In the genomic region with DNA sequence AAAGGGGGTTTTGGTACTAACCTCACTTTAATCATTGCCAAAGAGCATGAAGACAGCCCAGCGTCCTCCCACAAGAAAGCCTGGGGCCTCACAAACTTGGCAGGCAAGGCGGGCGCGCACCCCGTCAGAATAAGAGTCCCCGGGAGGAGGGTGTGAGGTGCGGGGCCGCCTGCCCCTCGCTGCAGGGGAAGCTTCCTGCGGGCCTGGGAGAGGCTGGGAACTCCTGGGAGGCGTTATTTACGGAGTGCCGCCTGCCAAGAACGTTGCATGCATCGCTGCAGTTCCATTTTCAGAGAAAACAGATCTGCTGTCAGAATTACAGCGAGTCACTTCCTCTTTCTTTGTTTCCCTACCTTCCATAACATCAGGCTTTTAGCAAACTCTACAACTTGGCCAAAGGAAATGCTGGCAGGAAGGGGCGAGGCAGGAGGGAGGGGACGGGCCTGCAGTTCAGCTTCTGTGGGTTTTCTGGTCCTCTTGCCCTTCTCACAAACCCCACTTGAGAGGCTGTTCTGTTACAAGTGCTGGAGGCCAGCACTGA, we compare ENCODE assay signal across 8 mouse cellular contexts.
A peak's percentile ranks its signal among the peaks of the same experiment; 100 is the strongest.
DNase-seq lines count a peak whose midpoint lies in the region; ATAC-seq and TF ChIP-seq lines count a peak whose summit lies in the region.

No protein-coding gene starts in this region.

- peak overlapping the region; percentile 65 for H3K9ac ChIP-seq in MEL (ENCODE audit: control insufficient read depth, low read depth, low read length, poor library complexity, severe bottlenecking)
- H3K9ac ChIP-seq in forebrain, embryonic 16.5 days (replicated peaks; ENCODE audit: low read depth, low read length): peak overlapping the region; percentile 54
- peak overlapping the region; percentile 54 for H3K9ac ChIP-seq in neural tube, embryonic 15.5 days (replicated peaks)

- DNase-seq in MEL (ENCODE audit: low read depth, low spot score): peak; percentile 94
- peak; percentile 87 to 89 for DNase-seq in cerebellum, adult 18-20 months
- peak; percentile 95 to 97 for DNase-seq in heart, postnatal 36 days
- DNase-seq in layer of hippocampus, adult 2 months (ENCODE audit: low spot score in 2 of 2): peak; percentile 93
- peak; percentile 94 for DNase-seq in lung, adult 2 months
- DNase-seq in testis, postnatal 14 days (ENCODE audit: low spot score): peak; percentile 88

- 0% methylated on average over 18 of the region's 18 CpGs for WGBS in forebrain, embryonic 16.5 days
- under 1% methylated on average over 18 of the region's 18 CpGs for WGBS in lung, adult 2 months
- under 1% methylated on average over 18 of the region's 18 CpGs for WGBS in neural tube, embryonic 15.5 days

- peaks cover 2 to 13% of the 10 kb centered on the region in 2 experiments for H3K4me1 ChIP-seq in MEL (ENCODE audit: control insufficient read depth in 1 of 2, insufficient read depth in 2 of 2, low read length in 2 of 2)
- H3K4me1 ChIP-seq in forebrain, embryonic 16.5 days (replicated peaks; ENCODE audit: control insufficient read depth, insufficient read depth, low read length): peaks cover 79% of the 10 kb centered on the region
- peaks cover 48% of the 10 kb centered on the region for H3K4me1 ChIP-seq in lung, adult 2 months (ENCODE audit: control insufficient read depth, insufficient read depth, low read length)
- peaks cover 88% of the 10 kb centered on the region for H3K4me1 ChIP-seq in neural tube, embryonic 15.5 days

- peak overlapping the region; percentile 91 for H3K27ac ChIP-seq in MEL (ENCODE audit: control insufficient read depth, low read depth, low read length)
- peak overlapping the region; percentile 97 for H3K27ac ChIP-seq in forebrain, embryonic 16.5 days (ENCODE audit: low read length)
- H3K27ac ChIP-seq in layer of hippocampus, adult 2 months: peak overlapping the region; percentile 98
- H3K27ac ChIP-seq in neural tube, embryonic 15.5 days (replicated peaks): peak overlapping the region; percentile 94

- H3K79me2 ChIP-seq in MEL (ENCODE audit: control insufficient read depth, insufficient read depth, low read length, poor library complexity): no peaks in the 10 kb centered on the region; the same call in 1 of the 2 replicates

- no peaks in the 10 kb centered on the region for H3K27me3 ChIP-seq in MEL (ENCODE audit: control insufficient read depth in 1 of 2, insufficient read depth in 2 of 2, low read length in 2 of 2)
- H3K27me3 ChIP-seq in forebrain, embryonic 16.5 days (replicated peaks; ENCODE audit: control insufficient read depth, insufficient read depth, low read length): no peaks in the 10 kb centered on the region
- no peaks in the 10 kb centered on the region for H3K27me3 ChIP-seq in neural tube, embryonic 15.5 days (replicated peaks)

- H3K36me3 ChIP-seq in MEL (ENCODE audit: control insufficient read depth in 1 of 2, insufficient read depth in 2 of 2, low read length in 2 of 2): peaks cover 0 to 5% of the 10 kb centered on the region in 2 experiments; a peak in 2 of 4 replicates
- no peaks in the 10 kb centered on the region for H3K36me3 ChIP-seq in forebrain, embryonic 16.5 days (ENCODE audit: control insufficient read depth, insufficient read depth)
- H3K36me3 ChIP-seq in neural tube, embryonic 15.5 days: no peaks in the 10 kb centered on the region

- TF ChIP-seq POLR2A in MEL (IDR thresholded peaks at IDR 0.05; ENCODE audit: control insufficient read depth in 1 of 2, insufficient read depth in 1 of 2, low read depth in 1 of 2, low read length in 2 of 2, poor library complexity in 1 of 2): peak in 1 of 2 experiments; percentile 58; a peak in 2 of 4 replicates
- TF ChIP-seq POLR2A in lung, adult 2 months (IDR thresholded peaks at IDR 0.05; ENCODE audit: borderline replicate concordance, extremely low read depth, low read depth, low read length): peak; percentile 21; the same call in 1 of the 2 replicates

- no peak for TF ChIP-seq RAD21 in MEL (IDR thresholded peaks at IDR 0.05; ENCODE audit: low read depth, low read length)

- TF ChIP-seq EP300 in MEL (IDR thresholded peaks at IDR 0.05; ENCODE audit: low read depth in 1 of 2, low read length in 2 of 2): peak in 1 of 2 experiments; percentile 63

- ATAC-seq in forebrain, embryonic 16.5 days: peak; percentile 88
- ATAC-seq in neural tube, embryonic 15.5 days (ENCODE audit: low FRiP score): peak; percentile 85

- peak overlapping the region; percentile 62 to 65 for H3K4me3 ChIP-seq in MEL (ENCODE audit: control insufficient read depth in 1 of 2, insufficient read depth in 1 of 2, low read depth in 2 of 2, low read length in 2 of 2)
- H3K4me3 ChIP-seq in forebrain, embryonic 16.5 days (replicated peaks; ENCODE audit: low read length): peak overlapping the region; percentile 36
- peak overlapping the region; percentile 59 for H3K4me3 ChIP-seq in layer of hippocampus, adult 2 months
- peak overlapping the region; percentile 59 for H3K4me3 ChIP-seq in lung, adult 2 months (replicated peaks; ENCODE audit: extremely low read depth, low read depth, low read length)
- H3K4me3 ChIP-seq in neural tube, embryonic 15.5 days (replicated peaks): peak overlapping the region; percentile 32

- intact Hi-C loops in heart, postnatal 36 days (cut with DNase I): loop anchor here (1.0 to 2.0 kb wide), 3 partner anchors 20 to 54 kb away; no protein-coding TSS in a partner anchor

- no peak for TF ChIP-seq CTCF in MEL (IDR thresholded peaks at IDR 0.05 in 2 of 3, conservative IDR thresholded peaks at IDR 0.05 in 1 of 3; ENCODE audit: control insufficient read depth in 1 of 3, insufficient read depth in 1 of 3, low read depth in 2 of 3, low read length in 3 of 3, poor library complexity in 1 of 3, severe bottlenecking in 1 of 3)
- TF ChIP-seq CTCF in layer of hippocampus, adult 2 months (conservative IDR thresholded peaks at IDR 0.05): peak; percentile 17; the same call in 1 of the 2 replicates
- no peak for TF ChIP-seq CTCF in lung, adult 2 months (IDR thresholded peaks at IDR 0.05; ENCODE audit: insufficient read depth, low read length)

- no peaks in the 10 kb centered on the region for H3K9me3 ChIP-seq in MEL (replicated peaks; ENCODE audit: insufficient read depth, low read length)
- no peaks in the 10 kb centered on the region for H3K9me3 ChIP-seq in forebrain, embryonic 16.5 days (ENCODE audit: control insufficient read depth, low read length)
- H3K9me3 ChIP-seq in neural tube, embryonic 15.5 days (replicated peaks): no peaks in the 10 kb centered on the region

- peak overlapping the region; percentile 58 for H3K4me2 ChIP-seq in forebrain, embryonic 16.5 days (ENCODE audit: low read length)
- H3K4me2 ChIP-seq in neural tube, embryonic 15.5 days: peak overlapping the region; percentile 65

TF ChIP-seq in MEL, 35 proteins besides CTCF, POLR2A, EP300 and RAD21 (continues in another document):
- TF ChIP-seq USF1 (IDR thresholded peaks at IDR 0.05; ENCODE audit: low read depth, low read length): no peak
- TF ChIP-seq MYB (IDR thresholded peaks at IDR 0.05; ENCODE audit: low read depth, low read length): no peak
- TF ChIP-seq BHLHE40 (IDR thresholded peaks at IDR 0.05; ENCODE audit: borderline replicate concordance, low read depth, low read length): 0 out of 2 replicates have a peak, but pooled peaks have one; percentile 2
- TF ChIP-seq SMC3 (IDR thresholded peaks at IDR 0.05; ENCODE audit: low read depth, low read length): no peak
- peak; percentile 85; the same call in 1 of the 2 replicates for TF ChIP-seq MXI1 (IDR thresholded peaks at IDR 0.05; ENCODE audit: low read depth, low read length)
- TF ChIP-seq TAL1 (IDR thresholded peaks at IDR 0.05; ENCODE audit: low read length): no peak
- no peak for TF ChIP-seq GABPA (IDR thresholded peaks at IDR 0.05; ENCODE audit: low read depth, low read length)
- no peak for TF ChIP-seq KAT2A (conservative IDR thresholded peaks at IDR 0.05; ENCODE audit: low read depth, low read length)
- peak; percentile 86; the same call in 1 of the 2 replicates for TF ChIP-seq UBTF (IDR thresholded peaks at IDR 0.05; ENCODE audit: borderline replicate concordance, insufficient read depth, low read depth, low read length)
- no peak for TF ChIP-seq ZKSCAN1 (IDR thresholded peaks at IDR 0.05; ENCODE audit: low read depth, low read length)
- peak; percentile 81; the same call in 1 of the 2 replicates for TF ChIP-seq ETS1 (IDR thresholded peaks at IDR 0.05; ENCODE audit: low read depth, low read length)
- TF ChIP-seq USF2 (IDR thresholded peaks at IDR 0.05; ENCODE audit: borderline replicate concordance in 1 of 2, insufficient read depth in 1 of 2, low read depth in 1 of 2, low read length in 2 of 2): no peak
- TF ChIP-seq CHD1 (IDR thresholded peaks at IDR 0.05; ENCODE audit: low read depth, low read length): no peak
- TF ChIP-seq RCOR1 (IDR thresholded peaks at IDR 0.05; ENCODE audit: low read depth, low read length): 0 out of 2 replicates have a peak, but pooled peaks have one; percentile 12
- TF ChIP-seq JUND (IDR thresholded peaks at IDR 0.05; ENCODE audit: low read depth, low read length): no peak
- TF ChIP-seq NRF1 (IDR thresholded peaks at IDR 0.05; ENCODE audit: insufficient read depth, low read depth, low read length, poor library complexity, severe bottlenecking): no peak
- TF ChIP-seq MYC (IDR thresholded peaks at IDR 0.05; ENCODE audit: low read depth, low read length): peak; percentile 65; the same call in 1 of the 2 replicates
- no peak for TF ChIP-seq ZC3H11A (IDR thresholded peaks at IDR 0.05; ENCODE audit: low read depth, low read length)
- no peak for TF ChIP-seq ZMIZ1 (IDR thresholded peaks at IDR 0.05; ENCODE audit: low read depth, low read length)
- no peak for TF ChIP-seq POLR2AphosphoS2 (IDR thresholded peaks at IDR 0.05; ENCODE audit: low read length)
- TF ChIP-seq E2F4 (IDR thresholded peaks at IDR 0.05; ENCODE audit: borderline replicate concordance, low read depth, low read length): no peak; the same call in 1 of the 2 replicates
- TF ChIP-seq MAX (IDR thresholded peaks at IDR 0.05; ENCODE audit: low read length): peak; percentile 85
- TF ChIP-seq ELF1 (IDR thresholded peaks at IDR 0.05; ENCODE audit: low read depth, low read length): peak; percentile 5; the same call in 1 of the 2 replicates
- peak; percentile 65 for TF ChIP-seq HCFC1 (IDR thresholded peaks at IDR 0.05; ENCODE audit: low read depth, low read length)
- TF ChIP-seq SIN3A (IDR thresholded peaks at IDR 0.05; ENCODE audit: low read length): peak; percentile 92
- TF ChIP-seq MAZ (IDR thresholded peaks at IDR 0.05; ENCODE audit: low read depth, low read length): peak; percentile 68
- TF ChIP-seq MAFK (IDR thresholded peaks at IDR 0.05; ENCODE audit: borderline replicate concordance, low read depth, low read length): no peak
- TF ChIP-seq ZNF384 (IDR thresholded peaks at IDR 0.05; ENCODE audit: low read depth, low read length): no peak
- TF ChIP-seq MEF2A (IDR thresholded peaks at IDR 0.05; ENCODE audit: extremely low read depth, insufficient replicate concordance, low read depth, low read length, poor library complexity, severe bottlenecking): no peak
- no peak for TF ChIP-seq CHD2 (IDR thresholded peaks at IDR 0.05; ENCODE audit: low read length)

Comparison
In these comparisons a context has a peak if more than half of its experiments do, and no peak if none do; other contexts are left out.
1. Peak in every context shown above with its lines: DNase-seq, ATAC-seq, H3K4me3 ChIP-seq and H3K27ac ChIP-seq.